Mouse (Mus musculus): ENCODE measurements at regions not wholly inside any gene's neighbourhood (a gene's known extent, or its start where the extent isn't known, plus 50 kb on each side); places are given as distances from the start of the nearest gene placed in this dataset.

GRCm38 (mm10) chr8:11092348-11092747, 84.1 kb upstream of the Irs2 start:
- Histone ChIP-seq H3K4me3 (no peak overlapping the region), H3K27me3 (no peaks in the 10 kb centered on the region), H3K4me1 (0 out of 2 replicates have a peak, but pooled peaks cover 4% of the 10 kb centered on the region), H3K4me2 (replicated peaks) (no peak overlapping the region), H3K27ac (no peak overlapping the region), H3K9ac (no peak overlapping the region), H3K36me3 (no peaks in the 10 kb centered on the region), H3K9me3 (no peaks in the 10 kb centered on the region)
- WGBS = 57% methylated on average over 4 of the region's 4 CpGs
- ATAC-seq (ENCODE audit: insufficient number of reproducible peaks, insufficient read depth, low FRiP score, low TSS enrichment) = no peak

GRCm38 (mm10) chr8:11091675-11092345, 83.6 kb upstream of the Irs2 start:
- ATAC-seq (ENCODE audit: insufficient number of reproducible peaks, insufficient read depth, low FRiP score, low TSS enrichment) = no peak
- Histone ChIP-seq H3K36me3 (no peaks in the 10 kb centered on the region), H3K9me3 (no peaks in the 10 kb centered on the region), H3K4me1 (0 out of 2 replicates have a peak, but pooled peaks cover 4% of the 10 kb centered on the region), H3K4me3 (no peak overlapping the region), H3K27ac (no peak overlapping the region), H3K4me2 (replicated peaks) (no peak overlapping the region), H3K27me3 (no peaks in the 10 kb centered on the region), H3K9ac (no peak overlapping the region)
- WGBS = 78% methylated on average over 3 of the region's 3 CpGs

GRCm38 (mm10) chr8:11088946-11089665, 80.8 kb upstream of the Irs2 start:
- Histone ChIP-seq H3K4me1 (0 out of 2 replicates have a peak, but pooled peaks cover under 1% of the 10 kb centered on the region), H3K36me3 (no peaks in the 10 kb centered on the region), H3K9me3 (no peaks in the 10 kb centered on the region), H3K27me3 (no peaks in the 10 kb centered on the region), H3K9ac (no peak overlapping the region), H3K4me3 (no peak overlapping the region), H3K4me2 (replicated peaks) (no peak overlapping the region), H3K27ac (no peak overlapping the region)
- 43% methylated on average over 12 of the region's 12 CpGs for WGBS
- ATAC-seq (ENCODE audit: insufficient number of reproducible peaks, insufficient read depth, low FRiP score, low TSS enrichment) = no peak

- Histone ChIP-seq H3K4me3 (no peak overlapping the region), H3K9ac (no peak overlapping the region), H3K4me1 (no peaks in the 10 kb centered on the region), H3K9me3 (no peaks in the 10 kb centered on the region), H3K4me2 (replicated peaks) (no peak overlapping the region), H3K27ac (no peak overlapping the region), H3K27me3 (no peaks in the 10 kb centered on the region), H3K36me3 (no peaks in the 10 kb centered on the region)
- no peak for ATAC-seq (ENCODE audit: insufficient number of reproducible peaks, insufficient read depth, low FRiP score, low TSS enrichment)
- WGBS = 75% methylated on average over 1 of the region's 1 CpGs
Measured at GRCm38 (mm10) chr8:11085244-11085643, 77.0 kb upstream of the Irs2 start.

GRCm38 (mm10) chr8:11084051-11084533, 75.8 kb upstream of the Irs2 start:
- H3K9ac ChIP-seq = no peak overlapping the region
- 81% methylated on average over 2 of the region's 2 CpGs for WGBS

GRCm38 (mm10) chr8:11080813-11081212, 72.6 kb upstream of the Irs2 start:
- WGBS = 87% methylated on average over 2 of the region's 2 CpGs
- no peak for ATAC-seq (ENCODE audit: insufficient number of reproducible peaks, insufficient read depth, low FRiP score, low TSS enrichment)

More at GRCm38 (mm10) chr8:11084051-11084533, 75.8 kb upstream of the Irs2 start:
- no peaks in the 10 kb centered on the region for H3K4me1 ChIP-seq
- no peak overlapping the region for H3K4me3 ChIP-seq
- no peaks in the 10 kb centered on the region for H3K36me3 ChIP-seq
- H3K9me3 ChIP-seq = no peaks in the 10 kb centered on the region
- no peaks in the 10 kb centered on the region for H3K27me3 ChIP-seq
- H3K4me2 ChIP-seq (replicated peaks) = no peak overlapping the region
- ATAC-seq (ENCODE audit: insufficient number of reproducible peaks, insufficient read depth, low FRiP score, low TSS enrichment) = no peak; the same call in 1 of the 2 replicates
- no peak overlapping the region for H3K27ac ChIP-seq

GRCm38 (mm10) chr8:11079805-11080204, 71.5 kb upstream of the Irs2 start:
- no peak overlapping the region for H3K9ac ChIP-seq
- no peaks in the 10 kb centered on the region for H3K9me3 ChIP-seq
- no peak overlapping the region for H3K27ac ChIP-seq
- 73% methylated on average over 11 of the region's 11 CpGs for WGBS
- peaks cover 19% of the 10 kb centered on the region; the same call in 1 of the 2 replicates for H3K4me1 ChIP-seq
- no peak for ATAC-seq (ENCODE audit: insufficient number of reproducible peaks, insufficient read depth, low FRiP score, low TSS enrichment)
- H3K4me3 ChIP-seq = no peak overlapping the region
- no peaks in the 10 kb centered on the region for H3K27me3 ChIP-seq
- no peak overlapping the region for H3K4me2 ChIP-seq (replicated peaks)
- no peaks in the 10 kb centered on the region for H3K36me3 ChIP-seq

More at GRCm38 (mm10) chr8:11080813-11081212, 72.6 kb upstream of the Irs2 start:
- Histone ChIP-seq H3K4me3 (no peak overlapping the region), H3K36me3 (no peaks in the 10 kb centered on the region), H3K9me3 (no peaks in the 10 kb centered on the region), H3K4me2 (replicated peaks) (no peak overlapping the region), H3K27ac (no peak overlapping the region), H3K9ac (no peak overlapping the region), H3K4me1 (peaks cover 16% of the 10 kb centered on the region; the same call in 1 of the 2 replicates), H3K27me3 (no peaks in the 10 kb centered on the region)

GRCm38 (mm10) chr8:11077138-11077537, 68.9 kb upstream of the Irs2 start:
- no peak for ATAC-seq (ENCODE audit: insufficient number of reproducible peaks, insufficient read depth, low FRiP score, low TSS enrichment)
- H3K4me2 ChIP-seq (replicated peaks) = no peak overlapping the region
- H3K9ac ChIP-seq = no peak overlapping the region

GRCm38 (mm10) chr8:11071162-11071561, 62.9 kb upstream of the Irs2 start:
- ATAC-seq (ENCODE audit: insufficient number of reproducible peaks, insufficient read depth, low FRiP score, low TSS enrichment) = no peak

More at GRCm38 (mm10) chr8:11077138-11077537, 68.9 kb upstream of the Irs2 start:
- no peaks in the 10 kb centered on the region for H3K9me3 ChIP-seq
- no peaks in the 10 kb centered on the region for H3K27me3 ChIP-seq
- no peaks in the 10 kb centered on the region for H3K36me3 ChIP-seq
- WGBS = 68% methylated on average over 9 of the region's 9 CpGs
- H3K4me3 ChIP-seq = no peak overlapping the region
- peaks cover 19% of the 10 kb centered on the region; the same call in 1 of the 2 replicates for H3K4me1 ChIP-seq
- H3K27ac ChIP-seq = peak overlapping the region; percentile 12

GRCm38 (mm10) chr8:11067450-11067849, 59.2 kb upstream of the Irs2 start:
- no peaks in the 10 kb centered on the region for H3K9me3 ChIP-seq
- no peaks in the 10 kb centered on the region for H3K27me3 ChIP-seq
- no peak overlapping the region for H3K9ac ChIP-seq
- ATAC-seq (ENCODE audit: insufficient number of reproducible peaks, insufficient read depth, low FRiP score, low TSS enrichment) = no peak
- no peak overlapping the region for H3K4me3 ChIP-seq
- H3K36me3 ChIP-seq = no peaks in the 10 kb centered on the region
- H3K27ac ChIP-seq = no peak overlapping the region
- WGBS = 83% methylated on average over 7 of the region's 7 CpGs
- no peak overlapping the region for H3K4me2 ChIP-seq (replicated peaks)
- 0 out of 2 replicates have a peak, but pooled peaks cover 6% of the 10 kb centered on the region for H3K4me1 ChIP-seq

More at GRCm38 (mm10) chr8:11071162-11071561, 62.9 kb upstream of the Irs2 start:
- Histone ChIP-seq H3K27ac (no peak overlapping the region), H3K27me3 (no peaks in the 10 kb centered on the region), H3K9me3 (no peaks in the 10 kb centered on the region), H3K4me1 (0 out of 2 replicates have a peak, but pooled peaks cover 9% of the 10 kb centered on the region), H3K36me3 (no peaks in the 10 kb centered on the region), H3K9ac (no peak overlapping the region), H3K4me2 (replicated peaks) (no peak overlapping the region), H3K4me3 (no peak overlapping the region)
- 56% methylated on average over 2 of the region's 2 CpGs for WGBS

- 87% methylated on average over 9 of the region's 9 CpGs for WGBS
- no peak for ATAC-seq (ENCODE audit: insufficient number of reproducible peaks, insufficient read depth, low FRiP score, low TSS enrichment)
- no peak overlapping the region for H3K27ac ChIP-seq
- no peak overlapping the region for H3K9ac ChIP-seq
- H3K4me3 ChIP-seq = no peak overlapping the region
- H3K4me2 ChIP-seq (replicated peaks) = no peak overlapping the region
- H3K4me1 ChIP-seq = 0 out of 2 replicates have a peak, but pooled peaks cover 3% of the 10 kb centered on the region
- no peaks in the 10 kb centered on the region for H3K27me3 ChIP-seq
- no peaks in the 10 kb centered on the region for H3K9me3 ChIP-seq
- H3K36me3 ChIP-seq = no peaks in the 10 kb centered on the region
Measured at GRCm38 (mm10) chr8:11065990-11066389, 57.7 kb upstream of the Irs2 start.

GRCm38 (mm10) chr8:11065303-11065702, 57.0 kb upstream of the Irs2 start:
- ATAC-seq (ENCODE audit: insufficient number of reproducible peaks, insufficient read depth, low FRiP score, low TSS enrichment) = no peak
- WGBS = 43% methylated on average over 4 of the region's 4 CpGs
- Histone ChIP-seq H3K4me3 (no peak overlapping the region), H3K9ac (no peak overlapping the region), H3K9me3 (no peaks in the 10 kb centered on the region), H3K4me2 (replicated peaks) (no peak overlapping the region), H3K27me3 (no peaks in the 10 kb centered on the region), H3K27ac (no peak overlapping the region), H3K36me3 (no peaks in the 10 kb centered on the region), H3K4me1 (0 out of 2 replicates have a peak, but pooled peaks cover 3% of the 10 kb centered on the region)
